Mouse (Mus musculus) megakaryocyte progenitor cell, adult 5-6 weeks (primary cell): Measurements from ENCODE around the gene Hoxc9. TPM values are rescaled to one million over a fixed set of nuclear protein-coding genes. Genes with fewer than 3 reads are reported as not detected.

ENCODE experiments used
- ATAC-seq: replicated peaks from 2 replicates; pipeline ENCODE4 v1.8.0; 2016; ENCODE audit warnings: mild to moderate bottlenecking, moderate TSS enrichment, inconsistent platforms; ENCODE audit not compliant: poor library complexity
- total RNA-seq, 2 experiments: library from RNA; stranded (forward) in 1 of 2; stranded (reverse) in 1 of 2; fragments of 157-497, 149-512 nt in 1 of 2; fragments of 200-1000 nt in 1 of 2; gene quantifications; 2 replicates each; pipeline versions ENCODE4 v1.2.3 to v1.2.4; 2015 to 2017

Gene Hoxc9
- total RNA-seq, 2 experiments from 2014 or later: not detected

DNA sequence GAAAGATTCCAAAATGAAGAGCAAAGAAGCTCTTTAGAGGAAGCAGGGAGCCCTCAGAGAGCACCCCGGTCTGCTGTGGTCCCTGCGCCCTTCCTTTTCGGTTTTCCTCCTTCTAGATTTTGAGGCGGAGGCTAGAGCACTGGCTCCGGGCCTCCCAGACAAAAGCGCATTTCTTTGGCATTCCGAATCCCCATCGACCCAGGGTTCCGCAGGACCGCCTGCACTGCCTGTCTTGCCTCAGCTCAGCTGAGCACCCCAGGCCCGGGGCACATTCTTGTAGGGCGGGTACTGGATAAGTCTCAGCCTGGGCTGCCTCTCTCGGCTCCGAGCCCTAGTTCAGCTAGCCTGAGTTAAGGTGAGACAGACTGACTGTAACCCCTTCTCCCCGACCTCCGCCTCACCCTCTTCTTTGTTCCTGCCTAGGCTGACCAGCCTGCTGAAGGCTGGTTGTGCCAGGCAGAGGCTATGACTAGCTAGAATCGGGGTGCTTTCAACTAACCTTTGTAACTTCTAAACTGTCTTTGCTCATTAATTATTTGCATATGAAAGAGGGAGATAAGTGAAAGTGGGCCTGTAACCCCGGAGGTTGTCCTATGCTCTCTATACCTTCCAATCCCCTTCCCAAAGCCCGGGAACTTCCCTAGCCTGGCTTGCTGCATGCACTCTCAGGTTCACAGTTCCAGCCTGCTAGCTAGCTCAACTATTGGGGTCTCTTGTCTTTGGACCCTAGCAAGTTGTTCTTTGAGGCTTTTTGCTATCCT lies 39.3 kb downstream of the Hoxc9 start:
- no peak for ATAC-seq

DNA sequence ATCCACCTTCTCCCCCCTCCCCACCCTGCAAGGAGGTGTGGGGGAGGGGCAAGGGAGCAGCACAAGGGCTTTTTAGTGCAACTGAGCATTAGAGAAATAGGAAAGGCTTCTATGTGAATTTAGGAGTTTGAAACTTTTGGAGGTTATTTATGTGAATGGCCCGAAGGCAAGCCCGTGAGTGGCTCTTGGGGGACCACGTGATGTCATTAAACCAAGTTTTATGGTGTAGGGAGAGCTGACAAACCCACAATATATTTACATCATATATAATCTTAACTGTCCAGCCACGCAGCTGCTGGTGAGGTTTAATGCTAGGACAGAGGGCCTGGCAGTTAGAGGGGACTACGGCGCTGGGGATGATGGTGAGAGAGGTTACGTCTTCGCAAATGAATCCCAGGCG lies 42.4 kb downstream of the Hoxc9 start, which contains the start of gene Hoxc4:
TSS of gene Hoxc4 (plus strand) at position 299 of the 400 bp plus-strand sequence.
- no peak for ATAC-seq

DNA sequence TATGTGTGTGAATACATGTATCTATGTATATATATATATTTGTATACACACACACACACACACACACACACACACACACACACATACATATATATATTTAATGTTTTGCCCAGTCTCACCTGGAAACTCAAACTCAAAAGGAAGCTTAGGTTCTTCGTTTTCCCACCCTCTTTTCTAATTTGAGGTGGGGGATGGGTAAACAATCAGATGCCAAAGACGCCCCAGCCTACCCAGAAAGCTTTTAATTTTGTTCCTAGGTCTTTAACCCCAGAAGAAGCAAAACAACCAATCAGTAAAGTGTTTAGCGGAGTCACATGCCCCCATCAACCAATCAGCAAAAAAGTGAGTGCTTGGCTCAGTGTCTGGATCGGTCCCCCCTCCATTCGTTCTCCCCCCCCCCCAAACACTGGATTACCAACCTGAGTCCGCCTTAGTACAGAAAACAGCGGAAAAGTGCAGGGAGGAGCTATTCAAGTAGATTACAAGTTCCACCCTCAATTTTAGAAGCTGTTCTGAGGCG lies 44.7 kb downstream of the Hoxc9 start:
- no peak for ATAC-seq

GRCm38 (mm10) chr15:103021544-103021943 lies 45.3 kb downstream of the Hoxc9 start:
- no peak for ATAC-seq

- no peak for ATAC-seq
Observed at GRCm38 (mm10) chr15:103024131-103024530, 47.9 kb downstream of the Hoxc9 start.

- ATAC-seq: no peak
Observed at GRCm38 (mm10) chr15:103027266-103028235, 51.3 kb downstream of the Hoxc9 start.

DNA sequence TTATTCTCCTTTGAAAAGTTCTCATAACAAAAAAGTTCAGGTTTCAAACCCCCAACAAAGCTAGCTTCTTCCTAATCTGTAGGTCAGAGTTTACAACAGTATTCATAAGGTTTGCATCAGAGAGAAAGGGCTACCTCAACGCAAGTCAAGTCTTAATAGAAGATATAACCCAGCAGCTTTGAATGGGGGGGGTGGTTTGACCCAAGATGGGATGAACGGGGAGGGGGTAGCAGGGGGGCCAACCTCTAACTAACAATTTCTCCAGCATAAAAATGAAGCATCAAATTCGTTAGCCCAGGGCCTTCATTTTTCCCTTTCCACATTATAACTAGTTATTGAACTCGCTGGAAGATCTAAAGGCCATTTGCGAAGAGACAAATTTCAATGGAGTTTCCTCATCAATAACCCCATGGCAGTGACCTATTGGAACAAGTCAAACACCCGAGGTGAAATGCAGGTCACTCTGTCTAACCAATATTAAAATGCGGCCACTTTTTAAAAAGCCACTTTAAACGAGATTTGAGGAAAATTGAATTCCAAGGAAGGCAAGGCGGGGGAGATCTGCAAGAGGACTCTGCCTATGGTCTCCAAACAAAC lies 52.8 kb downstream of the Hoxc9 start:
- no peak for ATAC-seq

GRCm38 (mm10) chr15:103030142-103030541 lies 53.9 kb downstream of the Hoxc9 start:
- no peak for ATAC-seq

- no peak for ATAC-seq
Observed at GRCm38 (mm10) chr15:103032167-103032566, 55.9 kb downstream of the Hoxc9 start.

- ATAC-seq: no peak
Observed at GRCm38 (mm10) chr15:103032646-103033575, 56.7 kb downstream of the Hoxc9 start.

GRCm38 (mm10) chr15:103034043-103034806 lies 58.0 kb downstream of the Hoxc9 start:
- 0 out of 2 replicates have a peak, but pooled peaks have one; percentile 42 for ATAC-seq

Other genes starting within 250 kb of the Hoxc9 start
- gene Hoxc13, start 55.3 kb upstream of the Hoxc9 start, total RNA-seq (2015): not detected in 2 replicates
- not detected in 2 replicates for gene Hoxc13, start 55.3 kb upstream of the Hoxc9 start, total RNA-seq (2017)
- not detected in 2 replicates for gene Hoxc12, start 39.7 kb upstream of the Hoxc9 start, total RNA-seq (2015)
- gene Hoxc12, start 39.7 kb upstream of the Hoxc9 start, total RNA-seq (2017): not detected in 2 replicates
- gene Hoxc11, start 22.0 kb upstream of the Hoxc9 start, total RNA-seq (2015): not detected in 2 replicates
- not detected in 2 replicates for gene Hoxc11, start 22.0 kb upstream of the Hoxc9 start, total RNA-seq (2017)
- gene Hoxc10, start 9.6 kb upstream of the Hoxc9 start, total RNA-seq (2015): not detected in 2 replicates
- gene Hoxc10, start 9.6 kb upstream of the Hoxc9 start, total RNA-seq (2017): not detected in 2 replicates
- gene Hoxc5, start 9.0 kb upstream of the Hoxc9 start, total RNA-seq (2015): not detected in 2 replicates
- not detected in 2 replicates for gene Hoxc5, start 9.0 kb upstream of the Hoxc9 start, total RNA-seq (2017)
- not detected in 2 replicates for gene Hoxc8, start 14.2 kb downstream of the Hoxc9 start, total RNA-seq (2015)
- not detected in 2 replicates for gene Hoxc8, start 14.2 kb downstream of the Hoxc9 start, total RNA-seq (2017)
- not detected in 2 replicates for gene Hoxc6, start 21.8 kb downstream of the Hoxc9 start, total RNA-seq (2015)
- not detected in 2 replicates for gene Hoxc6, start 21.8 kb downstream of the Hoxc9 start, total RNA-seq (2017)
- not detected in 2 replicates for gene Hoxc4, start 42.5 kb downstream of the Hoxc9 start, total RNA-seq (2015)
- not detected in 2 replicates for gene Hoxc4, start 42.5 kb downstream of the Hoxc9 start, total RNA-seq (2017)
- gene Smug1, start 190.7 kb downstream of the Hoxc9 start, total RNA-seq (2015): 2.1 and 4.5 TPM in 2 replicates
- 3.8 and 4.2 TPM in 2 replicates for gene Smug1, start 190.7 kb downstream of the Hoxc9 start, total RNA-seq (2017)